Mouse (Mus musculus): Measurements from ENCODE around the gene Igsf11. TPM values are rescaled to one million over a fixed set of nuclear protein-coding genes. Genes with fewer than 3 reads are reported as not detected.

Gene Igsf11
- polyA plus RNA-seq (2012; fragmentation: generic; extraction: Trizol): 0.47 TPM

DNA sequence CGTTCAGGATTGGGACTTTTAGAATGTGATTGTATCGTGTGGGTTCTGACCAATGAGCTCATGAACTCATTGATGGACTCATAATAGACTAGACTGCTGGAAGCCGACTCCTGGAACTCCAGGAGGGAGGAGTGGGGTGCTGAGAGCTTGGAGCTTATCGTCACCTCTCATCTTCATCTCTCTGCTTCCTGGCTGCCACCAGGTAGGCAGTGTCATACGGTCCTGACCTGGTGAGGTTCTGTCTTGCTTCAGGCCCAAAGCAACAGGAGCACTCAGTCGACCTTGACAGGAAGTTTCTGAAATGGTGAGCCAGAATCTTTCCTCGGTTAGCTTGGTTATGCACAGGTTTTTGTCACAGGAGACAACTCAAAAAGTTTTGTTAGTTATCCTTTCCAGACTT, at the start of gene Igsf11:
Igsf11 (plus strand) TSS at position 301 of the 400 bp plus-strand sequence.
- Histone ChIP-seq H3ac (ENCODE audit: control insufficient read depth, insufficient read length) (no peak within 1 kb of the TSS), H3K4me3 (no peak within 1 kb of the TSS), H3K36me3 (ENCODE audit: control insufficient read depth, insufficient read depth) (no peaks in the 10 kb centered on the region), H3K4me2 (ENCODE audit: low read depth) (no peak within 1 kb of the TSS), H3K79me2 (ENCODE audit: control insufficient read depth, insufficient read depth) (no peaks in the 10 kb centered on the region), H3K27me3 (ENCODE audit: control insufficient read depth, insufficient read depth, insufficient read length) (no peaks in the 10 kb centered on the region)
- no peak for TF ChIP-seq MYOG (IDR thresholded peaks at IDR 0.05; ENCODE audit: control insufficient read depth in 1 of 3, insufficient read depth in 1 of 3, insufficient read length in 2 of 3, low read depth in 2 of 3)

DNA sequence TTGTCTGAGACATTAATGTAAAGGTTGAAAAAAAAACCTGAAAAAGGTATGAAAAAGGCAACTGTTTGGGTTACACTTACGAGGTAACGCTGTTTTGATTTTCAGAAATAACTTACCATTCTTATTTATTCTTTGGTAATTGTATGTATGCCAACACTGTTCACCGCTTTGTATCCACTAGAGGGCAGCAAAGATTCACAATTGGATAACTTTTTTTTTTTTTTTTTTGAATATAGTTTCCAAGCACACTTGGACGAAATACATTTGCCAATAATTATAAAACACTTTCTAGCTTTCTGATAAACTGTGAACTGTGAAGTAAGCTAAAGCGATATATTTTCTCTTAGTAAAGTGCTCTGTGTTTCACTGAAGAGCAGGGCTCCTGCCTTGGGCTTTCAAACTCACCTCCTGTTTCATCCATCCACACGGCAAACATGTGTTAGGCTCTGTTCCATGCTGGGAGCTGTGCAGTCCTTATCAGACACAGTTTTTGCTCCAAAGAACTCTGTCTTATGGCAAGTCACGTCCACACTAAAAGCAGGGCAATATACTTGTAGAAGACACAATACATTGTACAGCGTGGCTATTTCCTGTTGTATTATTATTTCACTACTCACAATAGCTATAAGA, 34.2 kb upstream of the Igsf11 start:
- no peaks in the 10 kb centered on the region for H3K36me3 ChIP-seq (ENCODE audit: control insufficient read depth, insufficient read depth)
- H3K27me3 ChIP-seq (ENCODE audit: control insufficient read depth, insufficient read depth, insufficient read length): no peaks in the 10 kb centered on the region
- no peak overlapping the region for H3K4me3 ChIP-seq
- TF ChIP-seq USF1 (IDR thresholded peaks at IDR 0.05; ENCODE audit: low read depth) (no peak), MAX (IDR thresholded peaks at IDR 0.05; ENCODE audit: low read depth) (no peak), TCF3 (IDR thresholded peaks at IDR 0.05; ENCODE audit: insufficient read length, low read depth) (no peak), TCF12 (IDR thresholded peaks at IDR 0.05; ENCODE audit: insufficient read depth, poor library complexity, severe bottlenecking) (no peak), E2F4 (IDR thresholded peaks at IDR 0.05; ENCODE audit: insufficient read depth) (no peak), POLR2A (IDR thresholded peaks at IDR 0.05; ENCODE audit: insufficient read length, low read depth) (no peak), MYOD1 (IDR thresholded peaks at IDR 0.05; ENCODE audit: control insufficient read depth in 1 of 3, insufficient read length in 2 of 3, low read depth in 2 of 3) (no peak), POLR2AphosphoS2 (IDR thresholded peaks at IDR 0.05; ENCODE audit: insufficient read length, low read depth) (no peak), SRF (IDR thresholded peaks at IDR 0.05; ENCODE audit: control insufficient read depth, insufficient read length, low read depth) (no peak), MYOG (IDR thresholded peaks at IDR 0.05; ENCODE audit: control insufficient read depth in 1 of 3, insufficient read depth in 1 of 3, insufficient read length in 2 of 3, low read depth in 2 of 3) (no peak), REST (IDR thresholded peaks at IDR 0.05; ENCODE audit: insufficient read depth, insufficient read length) (no peak), CEBPB (IDR thresholded peaks at IDR 0.05; ENCODE audit: insufficient read depth, poor library complexity, severe bottlenecking) (no peak)
- H3K79me2 ChIP-seq (ENCODE audit: control insufficient read depth, insufficient read depth): no peaks in the 10 kb centered on the region
- H3K4me2 ChIP-seq (ENCODE audit: low read depth): no peak overlapping the region
- no peak overlapping the region for H3ac ChIP-seq (ENCODE audit: control insufficient read depth, insufficient read length)

DNA sequence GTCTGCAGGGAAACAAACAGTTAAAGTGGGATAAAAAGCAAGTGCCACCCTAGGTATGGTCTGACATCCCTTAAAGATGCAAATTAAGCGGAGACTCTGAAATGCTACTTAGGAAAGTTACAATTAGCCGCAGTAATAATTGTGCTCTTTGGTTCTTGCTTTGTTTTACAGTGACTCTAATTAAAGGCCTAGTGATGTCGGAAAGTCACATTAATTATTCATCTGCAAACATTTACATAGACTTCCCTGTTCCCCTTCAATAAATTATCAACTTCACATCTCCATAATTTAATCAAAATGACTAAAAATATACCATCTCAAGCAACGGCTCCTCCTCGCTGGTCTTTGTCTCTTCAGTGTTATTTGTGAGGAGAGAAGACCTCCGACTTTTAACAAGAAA, 31.9 kb upstream of the Igsf11 start:
- no peaks in the 10 kb centered on the region for H3K27me3 ChIP-seq (ENCODE audit: control insufficient read depth, insufficient read depth, insufficient read length)
- H3K36me3 ChIP-seq (ENCODE audit: control insufficient read depth, insufficient read depth): no peaks in the 10 kb centered on the region
- no peak overlapping the region for H3ac ChIP-seq (ENCODE audit: control insufficient read depth, insufficient read length)
- H3K79me2 ChIP-seq (ENCODE audit: control insufficient read depth, insufficient read depth): no peaks in the 10 kb centered on the region
- TF ChIP-seq MYOG (IDR thresholded peaks at IDR 0.05; ENCODE audit: control insufficient read depth in 1 of 3, insufficient read depth in 1 of 3, insufficient read length in 2 of 3, low read depth in 2 of 3) (no peak), MAX (IDR thresholded peaks at IDR 0.05; ENCODE audit: low read depth) (no peak), REST (IDR thresholded peaks at IDR 0.05; ENCODE audit: insufficient read depth, insufficient read length) (no peak), MYOD1 (IDR thresholded peaks at IDR 0.05; ENCODE audit: control insufficient read depth in 1 of 3, insufficient read length in 2 of 3, low read depth in 2 of 3) (no peak), SRF (IDR thresholded peaks at IDR 0.05; ENCODE audit: control insufficient read depth, insufficient read length, low read depth) (no peak), USF1 (IDR thresholded peaks at IDR 0.05; ENCODE audit: low read depth) (no peak), POLR2A (IDR thresholded peaks at IDR 0.05; ENCODE audit: insufficient read length, low read depth) (no peak), E2F4 (IDR thresholded peaks at IDR 0.05; ENCODE audit: insufficient read depth) (no peak), TCF12 (IDR thresholded peaks at IDR 0.05; ENCODE audit: insufficient read depth, poor library complexity, severe bottlenecking) (no peak), CEBPB (IDR thresholded peaks at IDR 0.05; ENCODE audit: insufficient read depth, poor library complexity, severe bottlenecking) (no peak), TCF3 (IDR thresholded peaks at IDR 0.05; ENCODE audit: insufficient read length, low read depth) (no peak), POLR2AphosphoS2 (IDR thresholded peaks at IDR 0.05; ENCODE audit: insufficient read length, low read depth) (no peak)
- no peak overlapping the region for H3K4me2 ChIP-seq (ENCODE audit: low read depth)
- H3K4me3 ChIP-seq: no peak overlapping the region

DNA sequence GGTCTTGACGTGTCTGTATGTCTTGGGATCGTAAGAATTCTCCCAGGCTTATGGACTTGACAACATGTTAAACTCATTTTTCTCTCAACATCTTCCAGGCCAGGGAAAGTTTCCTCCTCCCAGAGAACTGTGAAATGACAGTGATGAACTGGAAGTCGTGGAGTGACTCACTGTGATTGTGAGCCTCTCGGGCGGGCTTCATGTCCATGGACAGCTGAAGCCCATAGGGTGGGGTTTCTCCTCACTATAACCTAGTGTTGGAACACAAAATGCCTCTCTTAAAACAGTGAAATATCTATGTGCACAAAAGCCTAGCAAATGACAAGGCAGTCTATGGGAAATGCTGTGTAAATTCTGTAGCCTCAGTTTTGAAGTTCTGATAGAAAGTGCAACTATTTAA, 28.1 kb upstream of the Igsf11 start:
- Histone ChIP-seq H3K27me3 (ENCODE audit: control insufficient read depth, insufficient read depth, insufficient read length) (no peaks in the 10 kb centered on the region), H3ac (ENCODE audit: control insufficient read depth, insufficient read length) (no peak overlapping the region), H3K4me2 (ENCODE audit: low read depth) (peak overlapping the region; percentile 68), H3K36me3 (ENCODE audit: control insufficient read depth, insufficient read depth) (no peaks in the 10 kb centered on the region), H3K79me2 (ENCODE audit: control insufficient read depth, insufficient read depth) (no peaks in the 10 kb centered on the region), H3K4me3 (no peak overlapping the region)
- TF ChIP-seq CEBPB (IDR thresholded peaks at IDR 0.05; ENCODE audit: insufficient read depth, poor library complexity, severe bottlenecking): no peak
- TF ChIP-seq TCF12 (IDR thresholded peaks at IDR 0.05; ENCODE audit: insufficient read depth, poor library complexity, severe bottlenecking): peak; percentile 23
- TF ChIP-seq POLR2A (IDR thresholded peaks at IDR 0.05; ENCODE audit: insufficient read length, low read depth): no peak
- peak; percentile 70 to 92 (median 90) for TF ChIP-seq MYOD1 (IDR thresholded peaks at IDR 0.05; ENCODE audit: control insufficient read depth in 1 of 3, insufficient read length in 2 of 3, low read depth in 2 of 3)
- TF ChIP-seq MYOG (IDR thresholded peaks at IDR 0.05; ENCODE audit: control insufficient read depth in 1 of 3, insufficient read depth in 1 of 3, insufficient read length in 2 of 3, low read depth in 2 of 3): peak in 1 of 3 experiments; percentile 34
- TF ChIP-seq REST (IDR thresholded peaks at IDR 0.05; ENCODE audit: insufficient read depth, insufficient read length): no peak

DNA sequence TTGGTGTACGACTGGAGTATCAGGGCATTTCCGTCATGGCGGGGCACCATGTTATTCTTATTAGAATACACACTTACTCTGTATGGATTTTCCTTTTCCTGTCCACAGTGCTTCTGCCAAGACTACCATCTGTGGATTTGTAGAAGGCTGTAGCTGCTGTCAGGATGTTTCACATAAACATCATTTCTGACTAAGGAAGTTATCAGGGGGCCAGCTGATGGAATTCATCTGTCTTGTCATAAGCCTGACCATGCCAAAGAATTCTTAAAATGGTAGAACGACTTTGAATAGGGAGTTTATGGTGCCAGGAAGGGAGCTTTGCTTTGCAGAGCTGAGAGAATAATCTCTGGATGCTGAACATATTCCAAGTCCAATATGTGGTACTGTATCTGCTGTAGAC, 19.2 kb upstream of the Igsf11 start:
- no peaks in the 10 kb centered on the region for H3K36me3 ChIP-seq (ENCODE audit: control insufficient read depth, insufficient read depth)
- no peaks in the 10 kb centered on the region for H3K79me2 ChIP-seq (ENCODE audit: control insufficient read depth, insufficient read depth)
- H3K4me3 ChIP-seq: no peak overlapping the region
- H3ac ChIP-seq (ENCODE audit: control insufficient read depth, insufficient read length): no peak overlapping the region
- H3K27me3 ChIP-seq (ENCODE audit: control insufficient read depth, insufficient read depth, insufficient read length): no peaks in the 10 kb centered on the region
- H3K4me2 ChIP-seq (ENCODE audit: low read depth): no peak overlapping the region
- TF ChIP-seq MAX (IDR thresholded peaks at IDR 0.05; ENCODE audit: low read depth) (no peak), TCF12 (IDR thresholded peaks at IDR 0.05; ENCODE audit: insufficient read depth, poor library complexity, severe bottlenecking) (no peak), SRF (IDR thresholded peaks at IDR 0.05; ENCODE audit: control insufficient read depth, insufficient read length, low read depth) (no peak), MYOD1 (IDR thresholded peaks at IDR 0.05; ENCODE audit: control insufficient read depth in 1 of 3, insufficient read length in 2 of 3, low read depth in 2 of 3) (no peak), MYOG (IDR thresholded peaks at IDR 0.05; ENCODE audit: control insufficient read depth in 1 of 3, insufficient read depth in 1 of 3, insufficient read length in 2 of 3, low read depth in 2 of 3) (no peak), REST (IDR thresholded peaks at IDR 0.05; ENCODE audit: insufficient read depth, insufficient read length) (no peak), USF1 (IDR thresholded peaks at IDR 0.05; ENCODE audit: low read depth) (no peak), CEBPB (IDR thresholded peaks at IDR 0.05; ENCODE audit: insufficient read depth, poor library complexity, severe bottlenecking) (no peak), E2F4 (IDR thresholded peaks at IDR 0.05; ENCODE audit: insufficient read depth) (no peak), TCF3 (IDR thresholded peaks at IDR 0.05; ENCODE audit: insufficient read length, low read depth) (no peak), POLR2A (IDR thresholded peaks at IDR 0.05; ENCODE audit: insufficient read length, low read depth) (no peak), POLR2AphosphoS2 (IDR thresholded peaks at IDR 0.05; ENCODE audit: insufficient read length, low read depth) (no peak)
